In genomic region chr9:90124873-90125245, GRCm38 (mm10) we compare ENCODE assay signal across 10 mouse cellular contexts. TPM values are rescaled to one million over a fixed set of nuclear protein-coding genes. Genes with fewer than 3 reads are reported as not detected.
DNase-seq lines count a peak whose midpoint lies in the region; ATAC-seq lines count a peak whose summit lies in the region.
"Had no signal": no experiment of that assay in that cellular context is flagged by ENCODE, and none has a peak within 500 bp of the region (broad histone marks: within the 10 kb centered on the region; RNA-seq: fewer than 3 reads in every experiment).

No protein-coding gene starts in this region.

- H3K9me3 ChIP-seq in embryonic facial prominence, embryonic 11.5 days (replicated peaks; ENCODE audit: control insufficient read depth, low read length): no peaks in the 10 kb centered on the region
- H3K9me3 ChIP-seq in embryonic facial prominence, embryonic 10.5 days: no peaks in the 10 kb centered on the region
- no peaks in the 10 kb centered on the region for H3K9me3 ChIP-seq in liver, embryonic 13.5 days (replicated peaks)
- H3K9me3 ChIP-seq in liver, embryonic 12.5 days (replicated peaks): no peaks in the 10 kb centered on the region
- no peaks in the 10 kb centered on the region for H3K9me3 ChIP-seq in heart, embryonic 12.5 days (replicated peaks)
- no peaks in the 10 kb centered on the region for H3K9me3 ChIP-seq in midbrain, embryonic 14.5 days (ENCODE audit: control insufficient read depth, low read length)
- H3K9me3 ChIP-seq: embryonic facial prominence, embryonic 13.5 days; stomach, embryonic 15.5 days had no signal

- H3K4me3 ChIP-seq in embryonic facial prominence, embryonic 11.5 days (ENCODE audit: low read depth, low read length): no peak overlapping the region
- H3K4me3 ChIP-seq in embryonic facial prominence, embryonic 10.5 days: no peak overlapping the region
- H3K4me3 ChIP-seq in liver, embryonic 13.5 days (replicated peaks): no peak overlapping the region
- no peak overlapping the region for H3K4me3 ChIP-seq in liver, embryonic 12.5 days
- H3K4me3 ChIP-seq in heart, embryonic 12.5 days: no peak overlapping the region
- no peak overlapping the region for H3K4me3 ChIP-seq in midbrain, embryonic 14.5 days (replicated peaks; ENCODE audit: low read depth, low read length)
- H3K4me3 ChIP-seq: embryonic facial prominence, embryonic 13.5 days; stomach, embryonic 15.5 days had no signal

- 36% methylated on average over 8 of the region's 8 CpGs for WGBS in embryonic facial prominence, embryonic 11.5 days
- 41% methylated on average over 8 of the region's 8 CpGs for WGBS in embryonic facial prominence, embryonic 10.5 days
- 48% methylated on average over 8 of the region's 8 CpGs for WGBS in liver, embryonic 13.5 days (ENCODE audit: insufficient replicate concordance)
- WGBS in liver, embryonic 12.5 days (ENCODE audit: insufficient replicate concordance): 54% methylated on average over 8 of the region's 8 CpGs
- 42% methylated on average over 8 of the region's 8 CpGs for WGBS in heart, embryonic 12.5 days
- WGBS in midbrain, embryonic 14.5 days: 32% methylated on average over 8 of the region's 8 CpGs

- DNase-seq in embryonic facial prominence, embryonic 11.5 days (ENCODE audit: low spot score): peak; percentile 19
- no peak for DNase-seq in embryonic facial prominence, embryonic 10.5 days (ENCODE audit: low spot score)
- DNase-seq in liver, embryonic 13.5 days: no peak
- DNase-seq in midbrain, embryonic 14.5 days: peak; percentile 31
- no peak for DNase-seq in cerebellum, adult 11-12 months
- no peak for DNase-seq in ovary, adult 18-20 months (ENCODE audit: low spot score)

- no peak for ATAC-seq in embryonic facial prominence, embryonic 11.5 days (replicated peaks; ENCODE audit: insufficient number of reproducible peaks, low FRiP score, low TSS enrichment, low read depth)
- ATAC-seq in liver, embryonic 13.5 days (ENCODE audit: low read depth): no peak
- no peak for ATAC-seq in liver, embryonic 12.5 days
- 0 out of 2 replicates have a peak, but pooled peaks have one; percentile 27 for ATAC-seq in heart, embryonic 12.5 days (ENCODE audit: insufficient number of reproducible peaks, low FRiP score)
- ATAC-seq in midbrain, embryonic 14.5 days (ENCODE audit: low FRiP score, low TSS enrichment): no peak

- H3K36me3 ChIP-seq in embryonic facial prominence, embryonic 11.5 days (replicated peaks; ENCODE audit: control insufficient read depth, insufficient read depth, low read depth, low read length): no peaks in the 10 kb centered on the region
- H3K36me3 ChIP-seq in embryonic facial prominence, embryonic 10.5 days (replicated peaks): no peaks in the 10 kb centered on the region
- no peaks in the 10 kb centered on the region for H3K36me3 ChIP-seq in liver, embryonic 13.5 days
- H3K36me3 ChIP-seq in liver, embryonic 12.5 days: no peaks in the 10 kb centered on the region
- H3K36me3 ChIP-seq in heart, embryonic 12.5 days: no peaks in the 10 kb centered on the region
- H3K36me3 ChIP-seq in midbrain, embryonic 14.5 days (ENCODE audit: control insufficient read depth, insufficient read depth, low read length): no peaks in the 10 kb centered on the region
- H3K36me3 ChIP-seq: embryonic facial prominence, embryonic 13.5 days; stomach, embryonic 15.5 days had no signal

- no peaks in the 10 kb centered on the region for H3K4me1 ChIP-seq in embryonic facial prominence, embryonic 11.5 days (ENCODE audit: control insufficient read depth, insufficient read depth, low read length)
- H3K4me1 ChIP-seq in embryonic facial prominence, embryonic 10.5 days: peaks cover 12% of the 10 kb centered on the region
- H3K4me1 ChIP-seq in liver, embryonic 13.5 days (replicated peaks): peaks cover 14% of the 10 kb centered on the region; the same call in 1 of the 2 replicates
- peaks cover 18% of the 10 kb centered on the region for H3K4me1 ChIP-seq in liver, embryonic 12.5 days
- peaks cover 13% of the 10 kb centered on the region for H3K4me1 ChIP-seq in heart, embryonic 12.5 days (replicated peaks)
- H3K4me1 ChIP-seq in midbrain, embryonic 14.5 days (ENCODE audit: control insufficient read depth, insufficient read depth, low read length): 0 out of 2 replicates have a peak, but pooled peaks cover 5% of the 10 kb centered on the region
- H3K4me1 ChIP-seq: stomach, embryonic 15.5 days had no signal

- no peaks in the 10 kb centered on the region for H3K27me3 ChIP-seq in embryonic facial prominence, embryonic 11.5 days (ENCODE audit: control insufficient read depth, insufficient read depth, low read length)
- H3K27me3 ChIP-seq in embryonic facial prominence, embryonic 10.5 days (replicated peaks; ENCODE audit: low read depth, poor library complexity, severe bottlenecking): no peaks in the 10 kb centered on the region
- no peaks in the 10 kb centered on the region for H3K27me3 ChIP-seq in liver, embryonic 13.5 days
- H3K27me3 ChIP-seq in liver, embryonic 12.5 days (replicated peaks): no peaks in the 10 kb centered on the region
- H3K27me3 ChIP-seq in heart, embryonic 12.5 days (replicated peaks): no peaks in the 10 kb centered on the region
- H3K27me3 ChIP-seq in midbrain, embryonic 14.5 days (ENCODE audit: control insufficient read depth, insufficient read depth, low read length): no peaks in the 10 kb centered on the region
- H3K27me3 ChIP-seq: embryonic facial prominence, embryonic 13.5 days; stomach, embryonic 15.5 days had no signal

- no peak overlapping the region for H3K9ac ChIP-seq in embryonic facial prominence, embryonic 11.5 days (replicated peaks; ENCODE audit: low read length)
- no peak overlapping the region for H3K9ac ChIP-seq in liver, embryonic 13.5 days
- no peak overlapping the region for H3K9ac ChIP-seq in liver, embryonic 12.5 days
- no peak overlapping the region for H3K9ac ChIP-seq in heart, embryonic 12.5 days
- H3K9ac ChIP-seq in midbrain, embryonic 14.5 days (replicated peaks; ENCODE audit: low read length): no peak overlapping the region
- H3K9ac ChIP-seq: embryonic facial prominence, embryonic 13.5 days; stomach, embryonic 15.5 days had no signal

- H3K4me2 ChIP-seq in embryonic facial prominence, embryonic 11.5 days (ENCODE audit: low read depth, low read length): no peak overlapping the region
- 0 out of 2 replicates have a peak overlapping the region, but pooled peaks have one; percentile 6 for H3K4me2 ChIP-seq in liver, embryonic 13.5 days
- H3K4me2 ChIP-seq in liver, embryonic 12.5 days: no peak overlapping the region
- peak overlapping the region; percentile 35 for H3K4me2 ChIP-seq in heart, embryonic 12.5 days
- 0 out of 2 replicates have a peak overlapping the region, but pooled peaks have one; percentile 0 for H3K4me2 ChIP-seq in midbrain, embryonic 14.5 days (ENCODE audit: low read length)
- H3K4me2 ChIP-seq: embryonic facial prominence, embryonic 13.5 days; stomach, embryonic 15.5 days had no signal

- no peak overlapping the region for H3K27ac ChIP-seq in embryonic facial prominence, embryonic 11.5 days (replicated peaks; ENCODE audit: low read depth, low read length)
- H3K27ac ChIP-seq in embryonic facial prominence, embryonic 10.5 days (replicated peaks): no peak overlapping the region
- H3K27ac ChIP-seq in liver, embryonic 13.5 days: no peak overlapping the region
- H3K27ac ChIP-seq in liver, embryonic 12.5 days: no peak overlapping the region
- no peak overlapping the region for H3K27ac ChIP-seq in heart, embryonic 12.5 days (ENCODE audit: poor library complexity, severe bottlenecking)
- H3K27ac ChIP-seq in midbrain, embryonic 14.5 days (replicated peaks; ENCODE audit: low read depth, low read length): no peak overlapping the region
- H3K27ac ChIP-seq: embryonic facial prominence, embryonic 13.5 days; stomach, embryonic 15.5 days had no signal

RNA-seq across cellular contexts. Expression of gene Morf4l1, which starts 10.3 kb away (rescaled TPM):
- 527 and 556 TPM in 2 replicates for polyA plus RNA-seq in embryonic facial prominence, embryonic 11.5 days (2014; fragmentation: Nextera tagmentation; extraction: Ambion mirVana)
- polyA plus RNA-seq in embryonic facial prominence, embryonic 10.5 days (2016; fragmentation: Nextera tagmentation; extraction: Ambion mirVana): 515 and 519 TPM in 2 replicates
- polyA plus RNA-seq in liver, embryonic 13.5 days (2015; fragmentation: Nextera tagmentation; extraction: Ambion mirVana): 141 and 164 TPM in 2 replicates
- 179 and 180 TPM in 2 replicates for polyA plus RNA-seq in liver, embryonic 12.5 days (2016; fragmentation: Nextera tagmentation; extraction: Ambion mirVana)
- polyA plus RNA-seq in heart, embryonic 12.5 days (2016; fragmentation: Nextera tagmentation; extraction: Ambion mirVana): 385 and 388 TPM in 2 replicates
- 616 and 659 TPM in 2 replicates for polyA plus RNA-seq in midbrain, embryonic 14.5 days (2014; fragmentation: Nextera tagmentation; extraction: Ambion mirVana)

RNA-seq across cellular contexts. Expression of gene Adamts7, which starts 38.0 kb away (rescaled TPM):
- 8.4 and 9.4 TPM in 2 replicates for polyA plus RNA-seq in embryonic facial prominence, embryonic 11.5 days (2014; fragmentation: Nextera tagmentation; extraction: Ambion mirVana)
- polyA plus RNA-seq in embryonic facial prominence, embryonic 10.5 days (2016; fragmentation: Nextera tagmentation; extraction: Ambion mirVana): 14.6 and 14.9 TPM in 2 replicates
- 0.71 and 1.4 TPM in 2 replicates for polyA plus RNA-seq in liver, embryonic 13.5 days (2015; fragmentation: Nextera tagmentation; extraction: Ambion mirVana)
- polyA plus RNA-seq in liver, embryonic 12.5 days (2016; fragmentation: Nextera tagmentation; extraction: Ambion mirVana): 1.4 and 1.5 TPM in 2 replicates
- 7.9 and 8.0 TPM in 2 replicates for polyA plus RNA-seq in heart, embryonic 12.5 days (2016; fragmentation: Nextera tagmentation; extraction: Ambion mirVana)
- polyA plus RNA-seq in midbrain, embryonic 14.5 days (2014; fragmentation: Nextera tagmentation; extraction: Ambion mirVana): 8.1 and 10.7 TPM in 2 replicates

Comparison
In these comparisons a context has a peak if more than half of its experiments do, and no peak if none do; other contexts are left out.
1. DNase-seq: peak in embryonic facial prominence, embryonic 11.5 days (single experiment) and midbrain, embryonic 14.5 days (single experiment); none in embryonic facial prominence, embryonic 10.5 days (single experiment), liver, embryonic 13.5 days (single experiment), cerebellum, adult 11-12 months (single experiment) and ovary, adult 18-20 months (single experiment).
2. H3K4me2 ChIP-seq: peak in liver, embryonic 13.5 days (single experiment), heart, embryonic 12.5 days (single experiment) and midbrain, embryonic 14.5 days (single experiment); none in embryonic facial prominence, embryonic 11.5 days (single experiment) and liver, embryonic 12.5 days (single experiment).